Mouse (Mus musculus) cortical plate, adult 2 months (tissue): Measurements from ENCODE around the gene Phldb2.

Experiments
- CTCF ChIP-seq: fragments of 200-500 bp; IDR thresholded peaks from 2 replicates; pipeline ENCODE4 v1.5.1; 2011; ENCODE audit warnings: mild to moderate bottlenecking, control low read depth, low read length; ENCODE audit not compliant: insufficient read depth; ENCODE audit errors: extremely low read depth
- POLR2A ChIP-seq: fragments of 200-500 bp; IDR thresholded peaks from 2 replicates; pipeline ENCODE4 v1.6.1; 2011; ENCODE audit warnings: mild to moderate bottlenecking, low read length, control low read depth; ENCODE audit not compliant: insufficient read depth; ENCODE audit errors: extremely low read depth

DNA sequence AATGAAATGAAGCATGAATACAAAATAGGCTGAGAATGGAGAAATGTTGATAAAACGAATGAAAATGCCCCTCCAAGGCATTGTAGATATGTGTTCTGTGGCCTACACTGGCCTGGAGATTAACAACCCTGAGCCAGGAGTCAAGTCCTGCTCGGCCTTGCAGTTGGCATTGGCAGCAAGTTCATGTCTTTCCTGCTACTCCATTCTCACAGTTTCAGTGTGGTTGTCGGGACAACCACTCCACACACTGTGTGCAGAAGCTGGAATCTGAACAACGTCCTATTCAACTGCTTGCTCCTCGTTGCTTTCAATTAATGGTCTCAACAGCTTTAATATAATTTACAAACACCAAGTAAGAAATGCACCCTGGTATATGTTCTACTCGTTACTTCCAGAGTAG is 255.4 kb downstream of the Phldb2 start:
- no peak for TF ChIP-seq POLR2A
- no peak for TF ChIP-seq CTCF
